Mouse (Mus musculus) testis, adult 2 months (tissue): ENCODE results near the gene Mettl14.

Experiments used
- CTCF ChIP-seq: fragments of 200-500 bp; IDR thresholded peaks from 2 replicates; pipeline ENCODE4 v1.5.1; 2012; ENCODE audit warnings: low read depth, mild to moderate bottlenecking, inconsistent platforms, low read length, moderate library complexity; ENCODE audit not compliant: control insufficient read depth, insufficient read depth, insufficient replicate concordance
- POLR2A ChIP-seq: fragments of 200-500 bp; IDR thresholded peaks from 2 replicates; pipeline ENCODE4 v1.6.1; 2012; ENCODE audit warnings: low read depth, mild to moderate bottlenecking, inconsistent platforms, low read length, moderate library complexity; ENCODE audit not compliant: control insufficient read depth

DNA sequence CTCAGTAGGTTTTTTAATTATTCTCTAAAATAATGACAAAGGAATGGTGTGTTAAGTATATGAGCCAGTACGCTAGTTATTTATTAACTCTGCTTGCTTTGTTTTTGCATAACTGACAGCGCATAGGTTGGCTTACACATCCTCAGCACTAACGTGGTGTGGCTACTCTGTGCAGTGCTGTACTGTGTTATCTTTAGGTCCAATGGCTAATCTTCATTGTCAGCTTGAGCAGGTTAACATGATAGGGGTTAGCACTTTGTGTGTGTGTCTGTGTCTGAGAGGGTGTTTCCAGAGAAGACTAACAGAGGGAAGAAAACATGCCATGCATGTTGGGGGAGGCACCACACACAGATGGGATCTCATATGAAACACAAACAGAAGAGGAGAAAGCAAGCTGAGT, 19.0 kb upstream of the Mettl14 start:
- TF ChIP-seq CTCF (no peak), POLR2A (no peak)
